Mouse (Mus musculus): ENCODE data around the gene 8030411F24Rik. TPM values are rescaled to one million over a fixed set of nuclear protein-coding genes. Genes with fewer than 3 reads are reported as not detected.
"Not testable (repeated sequence)": the region's sequence is repeated elsewhere in the genome, so short reads cannot be mapped to it uniquely, and the experiment has no call there.

8030411F24Rik gene
- polyA plus RNA-seq, 1 experiment from 2014 or later, result not detected

- peak; percentile 63 for ATAC-seq
- TF ChIP-seq CTCF (IDR thresholded peaks at IDR 0.05; ENCODE audit: low read depth) (peak; percentile 82), EP300 (IDR thresholded peaks at IDR 0.05; ENCODE audit: low read depth) (no peak)
- Histone ChIP-seq H3K36me3 (replicated peaks; ENCODE audit: insufficient read depth, low read length) (no peaks in the 10 kb centered on the region), H3K9ac (replicated peaks) (no peak overlapping the region), H3K9me3 (ENCODE audit: low read length) (no peaks in the 10 kb centered on the region), H3K27me3 (ENCODE audit: insufficient read depth, low read length) (no peaks in the 10 kb centered on the region), H3K4me2 (ENCODE audit: low read depth, low read length) (peak overlapping the region; percentile 79), H3K4me3 (ENCODE audit: low read depth, low read length) (peak overlapping the region; percentile 27), H3K27ac (ENCODE audit: low read depth) (no peak overlapping the region), H3K4me1 (ENCODE audit: insufficient read depth) (no peaks in the 10 kb centered on the region)
- DNase-seq, result peak; percentile 64
- 14% methylated on average over 15 of the region's 15 CpGs for WGBS (ENCODE audit: insufficient replicate concordance)
These were observed 29.7 kb upstream of the 8030411F24Rik start for GRCm38 (mm10) chr2:148751893-148752813.

GRCm38 (mm10) chr2:148754310-148754846, 27.4 kb upstream of the 8030411F24Rik start:
- H3K36me3 ChIP-seq (replicated peaks; ENCODE audit: insufficient read depth, low read length), result no peaks in the 10 kb centered on the region
- no peaks in the 10 kb centered on the region for H3K4me1 ChIP-seq (ENCODE audit: insufficient read depth)
- no peak for ATAC-seq
- no peaks in the 10 kb centered on the region for H3K27me3 ChIP-seq (ENCODE audit: insufficient read depth, low read length)
- no peak for DNase-seq
- H3K4me3 ChIP-seq (ENCODE audit: low read depth, low read length), result no peak overlapping the region
- H3K9ac ChIP-seq (replicated peaks), result no peak overlapping the region
- whole genome bisulfite sequencing (ENCODE audit: insufficient replicate concordance), result 32% methylated on average over 1 of the region's 1 CpGs
- H3K9me3 ChIP-seq (ENCODE audit: low read length), result no peaks in the 10 kb centered on the region
- no peak overlapping the region for H3K27ac ChIP-seq (ENCODE audit: low read depth)
- TF ChIP-seq EP300 (IDR thresholded peaks at IDR 0.05; ENCODE audit: low read depth) (no peak), CTCF (IDR thresholded peaks at IDR 0.05; ENCODE audit: low read depth) (no peak)
- no peak overlapping the region for H3K4me2 ChIP-seq (ENCODE audit: low read depth, low read length)

- no peak overlapping the region for H3K4me3 ChIP-seq (ENCODE audit: low read depth, low read length)
- H3K27me3 ChIP-seq (ENCODE audit: insufficient read depth, low read length), result no peaks in the 10 kb centered on the region
- peak; percentile 13 for DNase-seq
- H3K4me1 ChIP-seq (ENCODE audit: insufficient read depth), result no peaks in the 10 kb centered on the region
- H3K4me2 ChIP-seq (ENCODE audit: low read depth, low read length), result no peak overlapping the region
- no peak overlapping the region for H3K27ac ChIP-seq (ENCODE audit: low read depth)
- H3K9me3 ChIP-seq (ENCODE audit: low read length), result no peaks in the 10 kb centered on the region
- ATAC-seq, result peak; percentile 83
- 95% methylated on average over 1 of the region's 1 CpGs for WGBS (ENCODE audit: insufficient replicate concordance)
- H3K36me3 ChIP-seq (replicated peaks; ENCODE audit: insufficient read depth, low read length), result no peaks in the 10 kb centered on the region
- TF ChIP-seq EP300 (IDR thresholded peaks at IDR 0.05; ENCODE audit: low read depth) (no peak), CTCF (IDR thresholded peaks at IDR 0.05; ENCODE audit: low read depth) (no peak)
- no peak overlapping the region for H3K9ac ChIP-seq (replicated peaks)
These were observed 18.0 kb upstream of the 8030411F24Rik start for GRCm38 (mm10) chr2:148763648-148764388.

- ATAC-seq; H3K4me3 ChIP-seq (ENCODE audit: low read depth, low read length); DNase-seq; H3K27ac ChIP-seq (ENCODE audit: low read depth); H3K4me1 ChIP-seq (ENCODE audit: insufficient read depth); H3K36me3 ChIP-seq (replicated peaks; ENCODE audit: insufficient read depth, low read length); H3K9me3 ChIP-seq (ENCODE audit: low read length); H3K9ac ChIP-seq (replicated peaks); H3K4me2 ChIP-seq (ENCODE audit: low read depth, low read length); H3K27me3 ChIP-seq (ENCODE audit: insufficient read depth, low read length): not testable (repeated sequence)
- 72% methylated on average over 4 of the region's 4 CpGs for WGBS (ENCODE audit: insufficient replicate concordance)
These were observed 10.4 kb upstream of the 8030411F24Rik start, which contains the start of gene Cst11 for GRCm38 (mm10) chr2:148771397-148771796. Cst11 (minus strand) TSS chr2:148771497.

- Histone ChIP-seq H3K4me2 (ENCODE audit: low read depth, low read length) (no peak within 1 kb of the TSS), H3K4me3 (ENCODE audit: low read depth, low read length) (no peak within 1 kb of the TSS), H3K9ac (replicated peaks) (no peak within 1 kb of the TSS), H3K4me1 (ENCODE audit: insufficient read depth) (no peaks in the 10 kb centered on the region), H3K36me3 (replicated peaks; ENCODE audit: insufficient read depth, low read length) (no peaks in the 10 kb centered on the region), H3K9me3 (ENCODE audit: low read length) (no peaks in the 10 kb centered on the region), H3K27ac (ENCODE audit: low read depth) (no peak within 1 kb of the TSS), H3K27me3 (ENCODE audit: insufficient read depth, low read length) (no peaks in the 10 kb centered on the region)
- no peak for TF ChIP-seq EP300 (IDR thresholded peaks at IDR 0.05; ENCODE audit: low read depth)
- no peak for TF ChIP-seq CTCF (IDR thresholded peaks at IDR 0.05; ENCODE audit: low read depth)
- DNase-seq, result no peak
- no peak for ATAC-seq
- WGBS (ENCODE audit: insufficient replicate concordance), result 84% methylated on average over 6 of the region's 6 CpGs
These were observed 7.3 kb downstream of the 8030411F24Rik start, which contains the start of gene Cst12 for GRCm38 (mm10) chr2:148789142-148789541. Cst12 (plus strand) TSS chr2:148789361.

GRCm38 (mm10) chr2:148798485-148798884, 16.7 kb downstream of the 8030411F24Rik start, which contains the start of gene Cst8:
Cst8 (plus strand) TSS chr2:148798785.
- DNase-seq, result no peak
- Histone ChIP-seq H3K36me3 (replicated peaks; ENCODE audit: insufficient read depth, low read length) (no peaks in the 10 kb centered on the region), H3K9me3 (ENCODE audit: low read length) (no peaks in the 10 kb centered on the region), H3K27me3 (ENCODE audit: insufficient read depth, low read length) (no peaks in the 10 kb centered on the region), H3K9ac (replicated peaks) (no peak within 1 kb of the TSS), H3K4me3 (ENCODE audit: low read depth, low read length) (no peak within 1 kb of the TSS), H3K27ac (ENCODE audit: low read depth) (no peak within 1 kb of the TSS), H3K4me2 (ENCODE audit: low read depth, low read length) (no peak within 1 kb of the TSS), H3K4me1 (ENCODE audit: insufficient read depth) (no peaks in the 10 kb centered on the region)
- ATAC-seq, result no peak
- TF ChIP-seq EP300 (IDR thresholded peaks at IDR 0.05; ENCODE audit: low read depth) (no peak), CTCF (IDR thresholded peaks at IDR 0.05; ENCODE audit: low read depth) (no peak)
- 45% methylated on average over 1 of the region's 1 CpGs for WGBS (ENCODE audit: insufficient replicate concordance)
